Mouse (Mus musculus): ENCODE data around the gene Plpp3. TPM values are rescaled to one million over a fixed set of nuclear protein-coding genes. Genes with fewer than 3 reads are reported as not detected.

The Plpp3 gene
- polyA plus RNA-seq, 1 experiment = 7.0 TPM

- H3K79me2 ChIP-seq (ENCODE audit: control insufficient read depth, insufficient read depth) = no peaks in the 10 kb centered on the region
- H3K36me3 ChIP-seq (ENCODE audit: control insufficient read depth, insufficient read depth) = no peaks in the 10 kb centered on the region
- no peak overlapping the region for H3K4me3 ChIP-seq (ENCODE audit: insufficient read depth, poor library complexity, severe bottlenecking)
- TF ChIP-seq MYOD1 (IDR thresholded peaks at IDR 0.05; ENCODE audit: control insufficient read depth, insufficient read length, low read depth) (no peak), CEBPB (IDR thresholded peaks at IDR 0.05; ENCODE audit: low read depth) (no peak), MYOG (IDR thresholded peaks at IDR 0.05; ENCODE audit: control insufficient read depth, extremely low read depth, insufficient read length) (no peak), USF1 (IDR thresholded peaks at IDR 0.05; ENCODE audit: low read depth) (no peak), CTCF (IDR thresholded peaks at IDR 0.05; ENCODE audit: control insufficient read depth, insufficient read depth, insufficient read length) (no peak), FOSL1 (IDR thresholded peaks at IDR 0.05; ENCODE audit: insufficient read depth, low read length, poor library complexity, severe bottlenecking) (no peak), MAX (IDR thresholded peaks at IDR 0.05) (no peak)
- H3K27me3 ChIP-seq (ENCODE audit: control insufficient read depth, insufficient read depth, insufficient read length) = no peaks in the 10 kb centered on the region
- H3ac ChIP-seq (ENCODE audit: control insufficient read depth, insufficient read length, low read depth) = no peak overlapping the region
- no peaks in the 10 kb centered on the region for H3K79me3 ChIP-seq (ENCODE audit: low read depth)
Measured at GRCm38 (mm10) chr4:105260893-105261769, 104.0 kb downstream of the Plpp3 start.

DNA sequence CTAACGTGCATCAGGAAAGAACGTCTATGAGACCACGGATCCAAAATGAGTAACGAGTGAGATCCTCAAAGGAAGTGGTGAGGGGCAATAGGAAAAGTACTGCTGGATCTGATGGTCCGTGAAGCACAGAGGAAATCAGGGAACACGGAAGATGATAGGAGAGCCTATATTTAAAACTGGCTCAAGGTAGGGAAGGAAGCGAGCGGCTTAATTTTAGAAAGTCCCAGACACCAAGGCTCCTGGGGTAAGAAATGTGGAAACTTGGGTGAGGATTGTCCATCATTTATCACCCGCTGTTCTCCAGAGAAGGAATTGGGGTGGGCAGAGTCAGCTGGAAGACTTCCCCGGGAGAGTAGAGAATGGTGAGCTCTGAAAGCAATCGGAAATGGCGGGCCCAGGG is 105.2 kb downstream of the Plpp3 start:
- Histone ChIP-seq H3K79me2 (ENCODE audit: control insufficient read depth, insufficient read depth) (no peaks in the 10 kb centered on the region), H3K27me3 (ENCODE audit: control insufficient read depth, insufficient read depth, insufficient read length) (no peaks in the 10 kb centered on the region), H3K79me3 (ENCODE audit: low read depth) (no peaks in the 10 kb centered on the region), H3ac (ENCODE audit: control insufficient read depth, insufficient read length, low read depth) (no peak overlapping the region), H3K4me3 (ENCODE audit: insufficient read depth, poor library complexity, severe bottlenecking) (no peak overlapping the region), H3K36me3 (ENCODE audit: control insufficient read depth, insufficient read depth) (no peaks in the 10 kb centered on the region)
- TF ChIP-seq MAX (IDR thresholded peaks at IDR 0.05) (no peak), MYOD1 (IDR thresholded peaks at IDR 0.05; ENCODE audit: control insufficient read depth, insufficient read length, low read depth) (no peak), CEBPB (IDR thresholded peaks at IDR 0.05; ENCODE audit: low read depth) (no peak), USF1 (IDR thresholded peaks at IDR 0.05; ENCODE audit: low read depth) (no peak), FOSL1 (IDR thresholded peaks at IDR 0.05; ENCODE audit: insufficient read depth, low read length, poor library complexity, severe bottlenecking) (no peak), MYOG (IDR thresholded peaks at IDR 0.05; ENCODE audit: control insufficient read depth, extremely low read depth, insufficient read length) (no peak), CTCF (IDR thresholded peaks at IDR 0.05; ENCODE audit: control insufficient read depth, insufficient read depth, insufficient read length) (no peak)

- Histone ChIP-seq H3K36me3 (ENCODE audit: control insufficient read depth, insufficient read depth) (no peaks in the 10 kb centered on the region), H3K79me3 (ENCODE audit: low read depth) (no peaks in the 10 kb centered on the region), H3K79me2 (ENCODE audit: control insufficient read depth, insufficient read depth) (no peaks in the 10 kb centered on the region), H3K4me3 (ENCODE audit: insufficient read depth, poor library complexity, severe bottlenecking) (no peak overlapping the region), H3K27me3 (ENCODE audit: control insufficient read depth, insufficient read depth, insufficient read length) (no peaks in the 10 kb centered on the region), H3ac (ENCODE audit: control insufficient read depth, insufficient read length, low read depth) (no peak overlapping the region)
- TF ChIP-seq FOSL1 (IDR thresholded peaks at IDR 0.05; ENCODE audit: insufficient read depth, low read length, poor library complexity, severe bottlenecking) (no peak), CTCF (IDR thresholded peaks at IDR 0.05; ENCODE audit: control insufficient read depth, insufficient read depth, insufficient read length) (no peak), USF1 (IDR thresholded peaks at IDR 0.05; ENCODE audit: low read depth) (no peak)
Measured at GRCm38 (mm10) chr4:105263600-105263999, 106.5 kb downstream of the Plpp3 start.

- TF ChIP-seq CTCF (IDR thresholded peaks at IDR 0.05; ENCODE audit: control insufficient read depth, insufficient read depth, insufficient read length) (no peak), MYOD1 (IDR thresholded peaks at IDR 0.05; ENCODE audit: control insufficient read depth, insufficient read length, low read depth) (no peak), CEBPB (IDR thresholded peaks at IDR 0.05; ENCODE audit: low read depth) (no peak), MAX (IDR thresholded peaks at IDR 0.05) (no peak), MYOG (IDR thresholded peaks at IDR 0.05; ENCODE audit: control insufficient read depth, extremely low read depth, insufficient read length) (no peak)
Measured at GRCm38 (mm10) chr4:105265041-105265440, 107.9 kb downstream of the Plpp3 start.

GRCm38 (mm10) chr4:105265678-105266077 is 108.5 kb downstream of the Plpp3 start:
- TF ChIP-seq CTCF (IDR thresholded peaks at IDR 0.05; ENCODE audit: control insufficient read depth, insufficient read depth, insufficient read length) (no peak), CEBPB (IDR thresholded peaks at IDR 0.05; ENCODE audit: low read depth) (no peak), MYOG (IDR thresholded peaks at IDR 0.05; ENCODE audit: control insufficient read depth, extremely low read depth, insufficient read length) (no peak), FOSL1 (IDR thresholded peaks at IDR 0.05; ENCODE audit: insufficient read depth, low read length, poor library complexity, severe bottlenecking) (no peak), MAX (IDR thresholded peaks at IDR 0.05) (no peak), MYOD1 (IDR thresholded peaks at IDR 0.05; ENCODE audit: control insufficient read depth, insufficient read length, low read depth) (no peak), USF1 (IDR thresholded peaks at IDR 0.05; ENCODE audit: low read depth) (no peak)
- no peaks in the 10 kb centered on the region for H3K79me3 ChIP-seq (ENCODE audit: low read depth)
- H3K36me3 ChIP-seq (ENCODE audit: control insufficient read depth, insufficient read depth) = no peaks in the 10 kb centered on the region
- no peaks in the 10 kb centered on the region for H3K27me3 ChIP-seq (ENCODE audit: control insufficient read depth, insufficient read depth, insufficient read length)
- no peak overlapping the region for H3ac ChIP-seq (ENCODE audit: control insufficient read depth, insufficient read length, low read depth)
- no peak overlapping the region for H3K4me3 ChIP-seq (ENCODE audit: insufficient read depth, poor library complexity, severe bottlenecking)
- no peaks in the 10 kb centered on the region for H3K79me2 ChIP-seq (ENCODE audit: control insufficient read depth, insufficient read depth)

More at GRCm38 (mm10) chr4:105265041-105265440, 107.9 kb downstream of the Plpp3 start:
- Histone ChIP-seq H3K79me3 (ENCODE audit: low read depth) (no peaks in the 10 kb centered on the region), H3K79me2 (ENCODE audit: control insufficient read depth, insufficient read depth) (no peaks in the 10 kb centered on the region), H3K27me3 (ENCODE audit: control insufficient read depth, insufficient read depth, insufficient read length) (no peaks in the 10 kb centered on the region), H3ac (ENCODE audit: control insufficient read depth, insufficient read length, low read depth) (no peak overlapping the region), H3K36me3 (ENCODE audit: control insufficient read depth, insufficient read depth) (no peaks in the 10 kb centered on the region), H3K4me3 (ENCODE audit: insufficient read depth, poor library complexity, severe bottlenecking) (no peak overlapping the region)

All from C2C12 (cell line).